Mouse (Mus musculus) CD8-positive naive resting alpha-beta T cell, adult 57 days (primary cell): ENCODE measurements around the gene Btbd35f19. TPM values are rescaled to one million over a fixed set of nuclear protein-coding genes. Genes with fewer than 3 reads are reported as not detected.

Experiments used
- total RNA-seq: library from RNA; stranded (reverse); gene quantifications from one replicate; pipeline ENCODE4 v1.2.4, GENCODE M21; 2023

Btbd35f19 gene
- total RNA-seq: not detected

DNA sequence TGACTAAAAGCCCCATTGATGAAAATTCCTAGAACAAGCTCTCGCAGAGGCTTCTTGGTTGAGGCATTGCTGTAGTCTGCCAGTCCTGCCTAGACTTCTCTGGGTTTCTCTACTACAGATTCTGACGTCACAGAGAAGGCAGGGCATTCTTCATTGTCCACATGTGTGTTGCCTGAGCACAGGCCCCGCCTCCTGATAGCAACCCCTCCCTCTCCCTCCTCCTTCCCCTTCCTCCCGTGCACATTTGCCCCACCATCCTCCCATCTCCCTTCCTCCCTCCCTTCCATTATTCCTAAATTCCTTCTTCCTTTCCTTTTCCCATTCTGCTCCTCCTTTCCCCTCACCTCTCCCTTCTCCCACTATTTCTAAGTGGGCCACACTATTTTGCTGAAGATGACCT, at the start of gene Btbd35f19:
TSS of gene Btbd35f19 (minus strand) at position 101 of the 400 bp plus-strand sequence.

GRCm38 (mm10) chrX:31336154-31336553, 47.6 kb downstream of the Btbd35f19 start, which contains the start of gene Btbd35f26:
Gene Btbd35f26, plus strand, starts transcription at chrX:31336454.

Other genes with a start within 250 kb of the Btbd35f19 start
- not detected for gene Spin2f, start 130.0 kb downstream of the Btbd35f19 start, total RNA-seq
- not detected for gene Btbd35f26, start 47.5 kb downstream of the Btbd35f19 start, total RNA-seq
- gene Gm21883, start 190.4 kb upstream of the Btbd35f19 start, total RNA-seq: not detected
- gene Spin2e, start 235.0 kb upstream of the Btbd35f19 start, total RNA-seq: not detected